Mouse (Mus musculus): ENCODE measurements around the gene Nrxn3. TPM values are rescaled to one million over a fixed set of nuclear protein-coding genes. Genes with fewer than 3 reads are reported as not detected.

Nrxn3 gene
- polyA plus RNA-seq, 1 experiment from 2014 or later, result 4.8 TPM

DNA sequence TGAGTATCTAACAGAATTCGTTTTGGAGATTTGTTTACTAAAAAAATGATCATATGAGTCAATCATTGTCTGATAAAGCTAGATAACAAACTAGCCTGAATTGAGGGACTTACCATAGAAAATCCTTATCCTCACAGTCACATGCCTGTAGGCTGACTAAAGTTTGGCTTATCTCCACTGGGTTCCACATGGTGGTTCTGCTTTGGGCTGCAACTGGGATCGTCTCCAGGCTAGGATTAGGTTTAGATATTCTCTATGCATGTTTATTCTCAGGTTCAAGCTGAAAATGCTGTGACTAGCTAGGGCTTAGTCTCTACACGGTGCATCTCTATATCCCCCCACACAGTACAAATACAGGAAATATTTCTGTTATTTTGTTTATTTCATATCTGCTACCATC lies 1421.6 kb downstream of the Nrxn3 start:
- no peak overlapping the region for H3K4me3 ChIP-seq
- WGBS, result 74% methylated on average over 3 of the region's 3 CpGs
- no peaks in the 10 kb centered on the region for H3K4me1 ChIP-seq
- H3K27ac ChIP-seq, result no peak overlapping the region
- no peaks in the 10 kb centered on the region for H3K9me3 ChIP-seq
- no peaks in the 10 kb centered on the region for H3K36me3 ChIP-seq
- H3K27me3 ChIP-seq (ENCODE audit: insufficient read depth, poor library complexity, severe bottlenecking), result no peaks in the 10 kb centered on the region
- DNase-seq (ENCODE audit: low spot score), result no peak

DNA sequence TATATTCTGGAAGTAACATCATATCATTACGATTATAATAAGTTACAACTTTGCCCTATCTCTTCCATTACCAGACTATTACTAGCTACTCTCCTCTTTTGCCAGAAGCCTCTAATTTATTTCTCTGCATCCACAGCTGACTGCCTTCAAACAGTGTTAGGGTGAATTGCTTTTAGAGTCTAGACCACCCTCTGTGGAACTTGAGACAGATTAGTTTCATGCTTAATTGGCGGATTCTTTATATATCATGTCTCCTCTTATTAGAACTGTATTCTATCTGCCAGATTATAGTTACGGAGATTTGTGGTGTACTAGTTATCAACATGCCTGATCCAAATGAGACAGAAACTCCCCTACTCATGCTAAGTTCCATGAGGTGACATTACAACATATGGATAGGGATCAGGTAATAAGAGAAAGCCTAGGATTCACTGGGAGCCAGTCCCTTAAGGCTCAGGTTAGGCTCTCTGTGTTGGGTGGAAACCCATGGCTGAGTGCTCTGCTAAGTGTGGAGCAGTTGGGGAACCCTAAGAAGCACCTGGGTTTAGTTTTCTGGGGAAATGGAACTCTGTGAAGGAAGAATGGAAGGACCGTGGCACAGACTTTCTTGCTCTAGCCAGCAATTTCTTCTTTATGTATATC lies 1435.6 kb downstream of the Nrxn3 start:
- Histone ChIP-seq H3K4me3 (no peak overlapping the region), H3K9me3 (no peaks in the 10 kb centered on the region), H3K27ac (no peak overlapping the region), H3K27me3 (ENCODE audit: insufficient read depth, poor library complexity, severe bottlenecking) (no peaks in the 10 kb centered on the region), H3K4me1 (no peaks in the 10 kb centered on the region), H3K36me3 (no peaks in the 10 kb centered on the region)
- DNase-seq (ENCODE audit: low spot score), result no peak
- WGBS, result 90% methylated on average over 4 of the region's 4 CpGs

DNA sequence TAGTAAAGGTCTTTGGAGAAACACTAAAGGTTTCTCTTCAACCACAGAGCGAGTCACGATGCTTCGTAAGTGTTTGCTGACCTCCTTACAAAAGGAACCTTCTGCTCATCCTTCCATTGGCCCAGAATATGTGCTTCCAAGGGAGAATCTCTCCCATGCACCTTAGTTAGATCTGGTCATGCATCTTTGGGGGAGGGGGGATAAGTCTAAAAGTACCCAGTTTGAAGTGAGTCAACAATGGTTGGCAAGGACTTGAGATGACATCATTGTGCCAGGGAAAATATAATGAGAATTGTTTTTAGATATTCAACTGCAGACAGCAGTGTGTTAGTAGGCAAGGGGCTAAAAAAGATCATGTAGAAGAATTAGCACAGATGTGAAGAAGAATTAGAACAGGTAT lies 1437.2 kb downstream of the Nrxn3 start:
- DNase-seq (ENCODE audit: low spot score), result no peak
- no peaks in the 10 kb centered on the region for H3K36me3 ChIP-seq
- H3K4me3 ChIP-seq, result no peak overlapping the region
- 92% methylated on average over 3 of the region's 3 CpGs for WGBS
- no peaks in the 10 kb centered on the region for H3K9me3 ChIP-seq
- no peaks in the 10 kb centered on the region for H3K27me3 ChIP-seq (ENCODE audit: insufficient read depth, poor library complexity, severe bottlenecking)
- H3K27ac ChIP-seq, result no peak overlapping the region
- H3K4me1 ChIP-seq, result no peaks in the 10 kb centered on the region

DNA sequence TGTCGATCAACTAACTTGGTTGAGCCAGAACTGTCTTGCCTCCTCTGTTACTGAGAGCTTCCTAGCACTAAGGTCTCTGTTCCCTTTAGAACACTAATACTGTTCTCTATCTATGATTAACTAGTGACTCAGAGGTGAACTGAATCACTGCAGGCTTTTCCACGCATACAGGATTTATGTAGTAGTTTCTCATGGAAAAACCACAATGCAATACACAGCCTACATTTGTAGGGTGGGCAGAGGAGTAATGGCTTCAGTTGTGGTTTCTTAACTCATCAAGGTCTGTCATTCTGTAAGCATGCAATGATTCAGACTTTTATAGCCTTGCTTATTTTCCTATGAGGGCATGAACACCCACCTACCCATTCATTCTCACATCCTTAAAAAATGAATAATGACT lies 1443.4 kb downstream of the Nrxn3 start:
- Histone ChIP-seq H3K4me1 (no peaks in the 10 kb centered on the region), H3K27ac (no peak overlapping the region), H3K9me3 (no peaks in the 10 kb centered on the region), H3K4me3 (no peak overlapping the region), H3K27me3 (ENCODE audit: insufficient read depth, poor library complexity, severe bottlenecking) (no peaks in the 10 kb centered on the region), H3K36me3 (no peaks in the 10 kb centered on the region)
- DNase-seq (ENCODE audit: low spot score), result no peak
- 85% methylated on average over 2 of the region's 2 CpGs for WGBS

DNA sequence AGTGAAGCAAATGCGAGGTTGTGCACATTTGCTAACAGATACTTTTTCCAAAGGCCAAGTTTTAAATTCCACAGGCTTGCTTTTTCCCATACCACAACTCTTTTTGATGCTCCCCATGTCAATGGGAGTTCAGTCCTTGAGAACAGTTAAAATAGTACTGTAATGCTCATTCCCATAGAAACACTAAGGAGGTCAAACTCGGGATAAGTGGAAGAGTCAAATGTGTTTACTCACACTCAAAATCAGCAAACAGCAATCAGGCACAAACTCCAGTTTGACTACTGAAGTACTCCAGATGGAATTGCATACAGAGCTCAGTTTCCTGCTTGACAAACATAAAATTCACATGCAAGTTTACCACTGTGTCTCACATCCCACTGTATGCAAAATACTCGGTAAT lies 1458.9 kb downstream of the Nrxn3 start:
- Histone ChIP-seq H3K36me3 (no peaks in the 10 kb centered on the region), H3K4me1 (no peaks in the 10 kb centered on the region), H3K27me3 (ENCODE audit: insufficient read depth, poor library complexity, severe bottlenecking) (no peaks in the 10 kb centered on the region), H3K9me3 (no peaks in the 10 kb centered on the region), H3K4me3 (no peak overlapping the region), H3K27ac (no peak overlapping the region)
- WGBS, result 83% methylated on average over 3 of the region's 3 CpGs
- DNase-seq (ENCODE audit: low spot score), result no peak

DNA sequence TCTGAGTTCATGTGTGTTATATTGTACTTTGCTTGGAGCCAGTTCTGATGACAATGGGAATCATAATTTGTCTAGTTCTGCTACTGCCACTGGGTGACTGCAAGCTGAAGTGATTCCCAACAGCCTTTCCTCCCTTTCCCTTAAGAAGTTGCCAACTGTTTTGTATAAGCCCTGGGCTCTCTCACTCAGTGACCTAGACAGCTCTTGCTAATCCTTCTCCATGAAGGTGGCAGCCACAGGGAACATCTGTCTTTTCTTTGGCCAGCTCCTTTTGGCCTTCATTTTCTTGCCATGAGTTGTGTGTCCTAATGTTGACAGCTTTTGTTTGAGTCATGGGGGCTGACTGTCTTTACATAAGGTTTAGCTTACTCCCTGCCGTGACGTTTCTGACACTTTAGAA lies 1460.3 kb downstream of the Nrxn3 start:
- Histone ChIP-seq H3K27me3 (ENCODE audit: insufficient read depth, poor library complexity, severe bottlenecking) (no peaks in the 10 kb centered on the region), H3K4me3 (no peak overlapping the region), H3K4me1 (no peaks in the 10 kb centered on the region), H3K27ac (no peak overlapping the region), H3K9me3 (no peaks in the 10 kb centered on the region), H3K36me3 (no peaks in the 10 kb centered on the region)
- 82% methylated on average over 2 of the region's 2 CpGs for WGBS
- no peak for DNase-seq (ENCODE audit: low spot score)

DNA sequence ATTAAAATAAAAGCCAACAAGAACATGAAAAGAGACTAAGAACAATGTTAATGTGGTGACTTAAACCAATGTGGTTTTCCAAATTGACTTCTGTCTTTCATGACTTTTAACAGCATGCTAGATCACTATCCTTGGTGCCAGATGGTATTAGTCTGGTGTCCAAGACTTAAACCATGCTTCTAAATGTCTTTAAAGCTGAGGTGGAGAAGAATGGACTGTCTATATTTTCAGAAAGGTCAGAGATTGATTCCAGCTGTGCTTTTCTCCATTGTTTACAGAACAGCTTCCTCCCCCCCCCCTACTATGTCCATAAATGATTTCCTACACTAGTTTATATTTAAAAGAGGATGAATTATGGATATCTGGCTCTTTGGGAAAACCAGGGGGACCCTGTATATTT lies 1473.5 kb downstream of the Nrxn3 start:
- no peaks in the 10 kb centered on the region for H3K4me1 ChIP-seq
- DNase-seq (ENCODE audit: low spot score), result no peak

DNA sequence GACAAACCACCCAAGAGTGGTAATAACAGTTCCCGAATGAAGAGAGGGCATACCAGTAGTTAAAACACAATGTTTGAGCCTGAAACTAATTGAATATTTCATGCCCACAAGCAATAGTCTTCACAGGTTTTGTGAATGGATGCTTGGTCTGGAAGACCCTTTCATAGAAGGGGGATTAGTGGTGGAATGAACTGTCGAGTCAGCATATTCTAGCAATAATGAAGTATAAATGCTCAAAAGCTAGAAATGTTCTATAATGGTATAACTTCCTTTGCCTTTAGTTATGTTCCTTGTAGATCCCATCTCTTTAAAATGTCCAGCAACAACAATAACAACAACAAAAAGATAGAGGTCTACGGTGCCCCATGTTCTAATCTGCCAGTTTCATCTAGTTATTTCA lies 1475.3 kb downstream of the Nrxn3 start:
- no peaks in the 10 kb centered on the region for H3K4me1 ChIP-seq
- no peaks in the 10 kb centered on the region for H3K9me3 ChIP-seq
- H3K27ac ChIP-seq, result no peak overlapping the region
- H3K4me3 ChIP-seq, result no peak overlapping the region
- WGBS, result 89% methylated on average over 3 of the region's 3 CpGs
- H3K27me3 ChIP-seq (ENCODE audit: insufficient read depth, poor library complexity, severe bottlenecking), result no peaks in the 10 kb centered on the region
- DNase-seq (ENCODE audit: low spot score), result no peak
- H3K36me3 ChIP-seq, result no peaks in the 10 kb centered on the region

More for the DNA sequence above, 1473.5 kb downstream of the Nrxn3 start:
- H3K4me3 ChIP-seq, result no peak overlapping the region
- H3K27ac ChIP-seq, result no peak overlapping the region
- no peaks in the 10 kb centered on the region for H3K36me3 ChIP-seq
- no peaks in the 10 kb centered on the region for H3K9me3 ChIP-seq
- no peaks in the 10 kb centered on the region for H3K27me3 ChIP-seq (ENCODE audit: insufficient read depth, poor library complexity, severe bottlenecking)

DNA sequence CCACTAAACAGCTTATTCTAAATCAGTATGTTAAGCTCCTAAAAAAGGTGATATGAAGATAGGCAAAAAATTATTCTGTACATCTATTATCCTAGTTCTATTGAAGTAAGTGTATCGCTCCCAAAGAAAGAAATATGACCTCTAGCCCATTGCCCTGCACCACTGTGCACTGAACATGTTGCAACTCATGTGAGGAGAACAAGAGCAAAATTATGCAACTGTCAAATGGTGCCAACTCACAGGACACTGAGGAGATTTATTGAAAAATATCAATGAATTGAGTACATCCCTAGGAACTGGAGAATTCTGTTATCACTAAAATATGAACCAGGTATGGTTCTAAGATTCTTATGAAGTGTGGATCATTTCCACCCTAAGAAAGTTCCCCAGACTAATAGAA lies 1479.8 kb downstream of the Nrxn3 start:
- Histone ChIP-seq H3K9me3 (no peaks in the 10 kb centered on the region), H3K27ac (no peak overlapping the region), H3K4me1 (no peaks in the 10 kb centered on the region), H3K27me3 (ENCODE audit: insufficient read depth, poor library complexity, severe bottlenecking) (no peaks in the 10 kb centered on the region), H3K4me3 (no peak overlapping the region), H3K36me3 (no peaks in the 10 kb centered on the region)
- WGBS, result 91% methylated on average over 1 of the region's 1 CpGs
- no peak for DNase-seq (ENCODE audit: low spot score)

DNA sequence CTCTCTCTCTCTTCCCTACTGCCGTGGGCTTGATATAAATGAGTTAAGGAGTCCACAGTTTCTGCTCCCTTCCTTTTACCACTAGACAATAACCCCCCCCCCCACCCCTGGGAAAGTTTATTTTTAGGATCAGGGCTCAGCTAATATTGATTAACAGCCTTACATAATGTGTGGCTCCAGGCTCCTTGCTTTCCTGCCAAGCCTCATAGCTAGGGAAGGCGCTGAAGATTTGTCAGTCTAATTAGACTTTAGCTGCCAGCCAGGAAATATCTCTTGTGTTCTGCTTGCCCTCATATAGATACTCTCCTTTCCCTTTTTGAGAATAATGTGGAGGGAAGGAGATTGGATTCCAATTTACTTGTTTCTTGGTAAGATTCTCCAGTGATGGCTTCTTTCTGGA lies 1488.7 kb downstream of the Nrxn3 start:
- no peak overlapping the region for H3K4me3 ChIP-seq
- H3K4me1 ChIP-seq, result no peaks in the 10 kb centered on the region
- no peak overlapping the region for H3K27ac ChIP-seq
- no peak for DNase-seq (ENCODE audit: low spot score)
- H3K27me3 ChIP-seq (ENCODE audit: insufficient read depth, poor library complexity, severe bottlenecking), result no peaks in the 10 kb centered on the region
- no peaks in the 10 kb centered on the region for H3K9me3 ChIP-seq
- WGBS, result 67% methylated on average over 2 of the region's 2 CpGs
- H3K36me3 ChIP-seq, result no peaks in the 10 kb centered on the region

DNA sequence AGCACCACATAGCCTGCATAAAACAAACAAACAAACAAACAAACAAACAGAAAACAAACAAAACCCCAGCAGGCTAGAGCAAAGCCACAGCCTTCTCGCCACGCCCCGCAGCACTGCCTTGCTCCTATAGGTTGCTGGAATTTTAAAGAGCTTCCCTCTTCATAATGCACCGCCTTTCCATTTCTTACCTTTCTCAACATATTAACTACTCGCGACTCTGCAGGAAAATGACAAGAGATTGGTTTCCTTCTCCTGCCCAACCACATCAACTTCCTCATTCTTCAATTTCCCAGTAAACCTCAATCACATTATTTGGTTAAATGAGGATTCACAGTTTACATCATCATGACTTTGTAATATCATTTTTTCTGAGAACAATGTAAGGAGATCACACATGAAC lies 1494.4 kb downstream of the Nrxn3 start:
- Histone ChIP-seq H3K9me3 (no peaks in the 10 kb centered on the region), H3K4me1 (no peaks in the 10 kb centered on the region), H3K27ac (no peak overlapping the region), H3K4me3 (no peak overlapping the region), H3K27me3 (ENCODE audit: insufficient read depth, poor library complexity, severe bottlenecking) (no peaks in the 10 kb centered on the region), H3K36me3 (no peaks in the 10 kb centered on the region)
- no peak for DNase-seq (ENCODE audit: low spot score)
- WGBS, result 80% methylated on average over 6 of the region's 6 CpGs

DNA sequence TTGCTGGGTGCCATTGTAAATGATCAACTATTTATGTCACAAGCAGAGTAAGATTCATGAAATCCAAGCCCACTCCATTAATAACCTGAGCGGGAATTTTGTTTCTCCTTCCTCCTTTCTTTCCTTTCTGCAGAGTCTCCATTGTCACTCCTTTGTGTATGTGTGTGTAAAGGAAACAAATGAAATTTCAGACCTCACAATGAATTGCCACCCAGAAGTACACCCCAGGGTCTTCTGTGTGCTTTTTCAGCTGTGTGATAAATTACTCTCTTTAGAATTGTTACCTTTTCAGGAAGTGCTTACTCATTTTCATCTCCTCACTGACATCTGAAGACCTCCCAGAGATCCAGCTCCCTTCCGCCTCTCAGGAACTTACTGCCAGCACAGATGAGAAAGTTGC lies 1506.4 kb downstream of the Nrxn3 start:
- WGBS, result 71% methylated on average over 2 of the region's 2 CpGs
- DNase-seq (ENCODE audit: low spot score), result no peak
- no peaks in the 10 kb centered on the region for H3K36me3 ChIP-seq
- H3K9me3 ChIP-seq, result no peaks in the 10 kb centered on the region
- no peaks in the 10 kb centered on the region for H3K27me3 ChIP-seq (ENCODE audit: insufficient read depth, poor library complexity, severe bottlenecking)
- no peak overlapping the region for H3K27ac ChIP-seq
- no peaks in the 10 kb centered on the region for H3K4me1 ChIP-seq
- no peak overlapping the region for H3K4me3 ChIP-seq

DNA sequence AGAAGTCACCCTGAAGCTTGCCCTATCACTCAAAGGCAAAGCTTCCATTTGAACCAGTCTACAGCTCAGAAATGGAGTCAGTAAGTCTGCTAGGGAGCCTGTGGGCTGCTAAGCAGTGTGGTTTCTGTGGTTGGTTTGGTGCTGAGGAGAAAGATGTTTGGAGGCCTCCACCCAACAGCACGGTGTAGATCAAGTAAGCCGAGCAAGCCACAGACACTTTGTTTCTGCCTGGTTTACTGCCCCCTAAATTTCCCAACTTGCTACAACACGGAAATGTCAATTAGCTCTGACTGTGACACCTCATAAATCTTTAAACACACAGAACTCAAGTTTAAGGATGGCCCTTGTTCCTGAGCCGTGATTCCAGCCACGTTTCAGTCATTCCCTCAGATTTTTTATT lies 1513.4 kb downstream of the Nrxn3 start:
- no peak for DNase-seq (ENCODE audit: low spot score)
- 75% methylated on average over 5 of the region's 5 CpGs for WGBS

DNA sequence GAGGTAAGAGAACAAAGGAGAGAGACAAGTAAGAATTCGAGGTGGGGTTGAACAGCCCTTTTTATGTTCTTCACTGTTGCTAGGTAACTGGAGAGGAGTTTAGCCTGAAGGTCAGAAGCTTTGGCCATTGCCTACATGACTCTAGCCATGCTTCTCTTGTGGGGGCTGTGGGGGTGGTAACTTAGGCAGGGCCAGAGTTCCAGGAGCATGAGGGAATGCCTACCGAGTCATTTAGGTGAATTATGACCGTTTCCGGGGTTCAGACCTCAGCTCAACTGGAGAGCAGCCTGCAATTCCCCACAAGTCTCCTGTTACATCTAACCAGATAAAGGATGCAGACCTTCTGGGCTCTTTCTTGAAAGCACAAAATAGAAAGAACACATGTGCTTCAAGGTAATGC lies 1537.6 kb downstream of the Nrxn3 start:
- Histone ChIP-seq H3K36me3 (no peaks in the 10 kb centered on the region), H3K27me3 (ENCODE audit: insufficient read depth, poor library complexity, severe bottlenecking) (no peaks in the 10 kb centered on the region), H3K9me3 (no peaks in the 10 kb centered on the region), H3K4me3 (no peak overlapping the region), H3K27ac (no peak overlapping the region), H3K4me1 (no peaks in the 10 kb centered on the region)
- 77% methylated on average over 4 of the region's 4 CpGs for WGBS
- DNase-seq (ENCODE audit: low spot score), result no peak

More for the DNA sequence above, 1513.4 kb downstream of the Nrxn3 start:
- H3K4me3 ChIP-seq, result no peak overlapping the region
- no peaks in the 10 kb centered on the region for H3K4me1 ChIP-seq
- H3K9me3 ChIP-seq, result no peaks in the 10 kb centered on the region
- no peaks in the 10 kb centered on the region for H3K36me3 ChIP-seq
- H3K27ac ChIP-seq, result no peak overlapping the region
- no peaks in the 10 kb centered on the region for H3K27me3 ChIP-seq (ENCODE audit: insufficient read depth, poor library complexity, severe bottlenecking)
